Mouse (Mus musculus) forebrain, embryonic 15.5 days (tissue): ENCODE results near the gene Prok2. TPM values are rescaled to one million over a fixed set of nuclear protein-coding genes. Genes with fewer than 3 reads are reported as not detected.

Experiments used
- ATAC-seq: fragments of 200-750 bp; cut with Nextera tagmentation; replicated peaks from 2 replicates; pipeline ENCODE4 v1.8.0; 2017; ENCODE audit warnings: mild to moderate bottlenecking, moderate TSS enrichment, moderate library complexity
- H3K27ac ChIP-seq: fragments of 300-500 bp; sonication (generic); replicated peaks from 2 replicates; pipeline ENCODE4 v1.5.1; 2015; ENCODE audit warnings: mild to moderate bottlenecking, inconsistent platforms
- H3K27me3 ChIP-seq: fragments of 300-500 bp; sonication (generic); 2 replicates; pipeline ENCODE4 v1.6.1; 2015; ENCODE audit warnings: inconsistent platforms
- H3K36me3 ChIP-seq: fragments of 300-500 bp; sonication (generic); 2 replicates; pipeline ENCODE4 v1.6.1; 2015; ENCODE audit warnings: mild to moderate bottlenecking, inconsistent platforms
- H3K4me1 ChIP-seq: fragments of 300-500 bp; sonication (generic); 2 replicates; pipeline ENCODE4 v1.6.1; 2015; ENCODE audit warnings: inconsistent platforms
- H3K4me2 ChIP-seq: fragments of 300-500 bp; sonication (generic); replicated peaks from 2 replicates; pipeline ENCODE4 v1.6.1; 2015; ENCODE audit warnings: mild to moderate bottlenecking, inconsistent platforms
- H3K4me3 ChIP-seq: fragments of 300-500 bp; sonication (generic); 2 replicates; pipeline ENCODE4 v1.5.1; 2015; ENCODE audit warnings: mild to moderate bottlenecking, inconsistent platforms
- H3K9ac ChIP-seq: fragments of 300-500 bp; sonication (generic); replicated peaks from 2 replicates; pipeline ENCODE4 v1.6.1; 2015; ENCODE audit warnings: mild to moderate bottlenecking, inconsistent platforms
- H3K9me3 ChIP-seq: fragments of 300-500 bp; sonication (generic); 2 replicates; pipeline ENCODE4 v1.6.1; 2016; ENCODE audit warnings: inconsistent platforms
- WGBS: fragments of 180-500 bp; shearing (Covaris S2); methylation state at CpG from one replicate; pipeline ENCODE4 v1.1.7; 2015; ENCODE audit warnings: mixed read lengths; 5-methylcytosine and 5-hydroxymethylcytosine counted together
- polyA plus RNA-seq: library from polyadenylated mRNA; unstranded; fragments of >200 nt; fragmentation: Nextera tagmentation; extraction: Ambion mirVana; gene quantifications from 2 replicates; pipeline ENCODE4 v1.2.1, GENCODE M21; 2015

The Prok2 gene
- polyA plus RNA-seq, result 2.1 and 2.4 TPM in 2 replicates

- Histone ChIP-seq H3K27me3 (peaks cover 29% of the 10 kb centered on the region), H3K4me2 (peak within 1 kb of the TSS; percentile 100), H3K9me3 (no peaks in the 10 kb centered on the region), H3K4me1 (peaks cover 19% of the 10 kb centered on the region), H3K4me3 (peak within 1 kb of the TSS; percentile 55), H3K36me3 (no peaks in the 10 kb centered on the region), H3K9ac (peak within 1 kb of the TSS; percentile 50), H3K27ac (no peak within 1 kb of the TSS)
- under 1% methylated on average over 49 of the region's 61 CpGs for WGBS
- peak; percentile 76 for ATAC-seq
Measured at GRCm38 (mm10) chr6:99725971-99726561, at the start of gene Prok2. TSS of gene Prok2 (minus strand) at chr6:99726392.

- ATAC-seq, result no peak
- Histone ChIP-seq H3K9me3 (no peaks in the 10 kb centered on the region), H3K36me3 (no peaks in the 10 kb centered on the region), H3K4me3 (no peak overlapping the region), H3K9ac (no peak overlapping the region), H3K4me2 (no peak overlapping the region), H3K27me3 (no peaks in the 10 kb centered on the region), H3K27ac (no peak overlapping the region), H3K4me1 (no peaks in the 10 kb centered on the region)
- 82% methylated on average over 10 of the region's 10 CpGs for WGBS
Measured at GRCm38 (mm10) chr6:99774680-99775079, 48.5 kb upstream of the Prok2 start.

GRCm38 (mm10) chr6:99768495-99768894 lies 42.3 kb upstream of the Prok2 start:
- Histone ChIP-seq H3K9ac (no peak overlapping the region), H3K36me3 (no peaks in the 10 kb centered on the region), H3K4me3 (no peak overlapping the region), H3K4me2 (no peak overlapping the region), H3K27ac (no peak overlapping the region), H3K4me1 (no peaks in the 10 kb centered on the region), H3K9me3 (no peaks in the 10 kb centered on the region), H3K27me3 (no peaks in the 10 kb centered on the region)
- WGBS, result 21% methylated on average over 5 of the region's 5 CpGs
- ATAC-seq, result no peak

GRCm38 (mm10) chr6:99764916-99765315 lies 38.7 kb upstream of the Prok2 start:
- H3K4me2 ChIP-seq, result no peak overlapping the region
- H3K9me3 ChIP-seq, result no peaks in the 10 kb centered on the region
- no peak overlapping the region for H3K4me3 ChIP-seq
- peaks cover 12% of the 10 kb centered on the region; the same call in 1 of the 2 replicates for H3K4me1 ChIP-seq
- H3K27ac ChIP-seq, result no peak overlapping the region
- 89% methylated on average over 3 of the region's 3 CpGs for WGBS
- no peaks in the 10 kb centered on the region for H3K36me3 ChIP-seq
- H3K9ac ChIP-seq, result no peak overlapping the region
- ATAC-seq, result no peak
- no peaks in the 10 kb centered on the region for H3K27me3 ChIP-seq

GRCm38 (mm10) chr6:99762069-99762985 lies 36.1 kb upstream of the Prok2 start:
- H3K9ac ChIP-seq, result no peak overlapping the region
- no peak for ATAC-seq
- no peaks in the 10 kb centered on the region for H3K9me3 ChIP-seq
- no peak overlapping the region for H3K27ac ChIP-seq
- no peak overlapping the region for H3K4me2 ChIP-seq
- peaks cover 12% of the 10 kb centered on the region; the same call in 1 of the 2 replicates for H3K4me1 ChIP-seq
- no peaks in the 10 kb centered on the region for H3K36me3 ChIP-seq
- no peaks in the 10 kb centered on the region for H3K27me3 ChIP-seq
- 44% methylated on average over 14 of the region's 14 CpGs for WGBS
- H3K4me3 ChIP-seq, result no peak overlapping the region

- no peak overlapping the region for H3K9ac ChIP-seq
- H3K36me3 ChIP-seq, result no peaks in the 10 kb centered on the region
- WGBS, result 82% methylated on average over 9 of the region's 9 CpGs
- no peak overlapping the region for H3K27ac ChIP-seq
- no peak for ATAC-seq
- no peaks in the 10 kb centered on the region for H3K27me3 ChIP-seq
- H3K4me1 ChIP-seq, result 0 out of 2 replicates have a peak, but pooled peaks cover 5% of the 10 kb centered on the region
- H3K9me3 ChIP-seq, result no peaks in the 10 kb centered on the region
- no peak overlapping the region for H3K4me2 ChIP-seq
- H3K4me3 ChIP-seq, result no peak overlapping the region
Measured at GRCm38 (mm10) chr6:99756105-99756504, 29.9 kb upstream of the Prok2 start.

GRCm38 (mm10) chr6:99751308-99751707 lies 25.1 kb upstream of the Prok2 start:
- Histone ChIP-seq H3K4me2 (no peak overlapping the region), H3K9ac (no peak overlapping the region), H3K27me3 (no peaks in the 10 kb centered on the region), H3K9me3 (no peaks in the 10 kb centered on the region), H3K36me3 (no peaks in the 10 kb centered on the region), H3K4me1 (peaks cover 10% of the 10 kb centered on the region; the same call in 1 of the 2 replicates), H3K27ac (no peak overlapping the region), H3K4me3 (no peak overlapping the region)
- peak; percentile 55 for ATAC-seq
- WGBS, result 44% methylated on average over 6 of the region's 6 CpGs

GRCm38 (mm10) chr6:99746275-99746674 lies 20.1 kb upstream of the Prok2 start:
- Histone ChIP-seq H3K4me2 (no peak overlapping the region), H3K27me3 (no peaks in the 10 kb centered on the region), H3K9ac (no peak overlapping the region), H3K4me3 (no peak overlapping the region), H3K9me3 (no peaks in the 10 kb centered on the region), H3K27ac (no peak overlapping the region), H3K4me1 (peaks cover 8% of the 10 kb centered on the region; the same call in 1 of the 2 replicates), H3K36me3 (no peaks in the 10 kb centered on the region)
- ATAC-seq, result no peak
- WGBS, result 84% methylated on average over 5 of the region's 5 CpGs

- Histone ChIP-seq H3K9me3 (no peaks in the 10 kb centered on the region), H3K4me3 (no peak overlapping the region), H3K27me3 (no peaks in the 10 kb centered on the region), H3K27ac (no peak overlapping the region), H3K4me2 (no peak overlapping the region), H3K9ac (no peak overlapping the region), H3K4me1 (0 out of 2 replicates have a peak, but pooled peaks cover 2% of the 10 kb centered on the region), H3K36me3 (no peaks in the 10 kb centered on the region)
- ATAC-seq, result 0 out of 2 replicates have a peak, but pooled peaks have one; percentile 61
- WGBS, result 65% methylated on average over 3 of the region's 3 CpGs
Measured at GRCm38 (mm10) chr6:99742866-99743265, 16.7 kb upstream of the Prok2 start.

- no peaks in the 10 kb centered on the region for H3K27me3 ChIP-seq
- no peaks in the 10 kb centered on the region for H3K9me3 ChIP-seq
- no peak overlapping the region for H3K27ac ChIP-seq
- no peak overlapping the region for H3K4me2 ChIP-seq
- no peak for ATAC-seq
- no peak overlapping the region for H3K9ac ChIP-seq
- no peak overlapping the region for H3K4me3 ChIP-seq
- no peaks in the 10 kb centered on the region for H3K4me1 ChIP-seq
- no peaks in the 10 kb centered on the region for H3K36me3 ChIP-seq
- 72% methylated on average over 5 of the region's 5 CpGs for WGBS
Measured at GRCm38 (mm10) chr6:99734666-99735065, 8.5 kb upstream of the Prok2 start.

GRCm38 (mm10) chr6:99732673-99733072 lies 6.5 kb upstream of the Prok2 start:
- no peak overlapping the region for H3K27ac ChIP-seq
- H3K27me3 ChIP-seq, result peaks cover 5% of the 10 kb centered on the region; the same call in 1 of the 2 replicates
- no peak overlapping the region for H3K4me2 ChIP-seq
- no peaks in the 10 kb centered on the region for H3K36me3 ChIP-seq
- H3K9me3 ChIP-seq, result no peaks in the 10 kb centered on the region
- H3K9ac ChIP-seq, result no peak overlapping the region
- H3K4me1 ChIP-seq, result no peaks in the 10 kb centered on the region
- no peak overlapping the region for H3K4me3 ChIP-seq
- no peak for ATAC-seq
- 50% methylated on average over 8 of the region's 8 CpGs for WGBS

- Histone ChIP-seq H3K4me3 (no peak overlapping the region), H3K9me3 (no peaks in the 10 kb centered on the region), H3K36me3 (no peaks in the 10 kb centered on the region), H3K4me1 (peaks cover 4% of the 10 kb centered on the region; the same call in 1 of the 2 replicates), H3K27me3 (peaks cover 10% of the 10 kb centered on the region; the same call in 1 of the 2 replicates), H3K4me2 (no peak overlapping the region), H3K27ac (no peak overlapping the region), H3K9ac (no peak overlapping the region)
- WGBS, result 76% methylated on average over 4 of the region's 4 CpGs
- no peak for ATAC-seq
Measured at GRCm38 (mm10) chr6:99731926-99732325, 5.7 kb upstream of the Prok2 start.
